Mouse (Mus musculus): ENCODE results near the gene Cblb. TPM values are rescaled to one million over a fixed set of nuclear protein-coding genes. Genes with fewer than 3 reads are reported as not detected.

Cblb gene
- total RNA-seq, 2 experiments from 2014 or later = 10.2 to 19.9 TPM

GRCm38 (mm10) chr16:52159958-52160504 lies 129.0 kb downstream of the Cblb start:
- no peak for ATAC-seq (replicated peaks; ENCODE audit: low FRiP score, low TSS enrichment, poor library complexity, severe bottlenecking)

GRCm38 (mm10) chr16:52164246-52164645 lies 133.2 kb downstream of the Cblb start:
- no peak for ATAC-seq (replicated peaks; ENCODE audit: low FRiP score, low TSS enrichment, poor library complexity, severe bottlenecking)

GRCm38 (mm10) chr16:52173253-52173652 lies 142.2 kb downstream of the Cblb start:
- ATAC-seq (replicated peaks; ENCODE audit: low FRiP score, low TSS enrichment, poor library complexity, severe bottlenecking) = no peak

GRCm38 (mm10) chr16:52179839-52180238 lies 148.8 kb downstream of the Cblb start:
- no peak for ATAC-seq (replicated peaks; ENCODE audit: low FRiP score, low TSS enrichment, poor library complexity, severe bottlenecking)

- ATAC-seq (replicated peaks; ENCODE audit: low FRiP score, low TSS enrichment, poor library complexity, severe bottlenecking) = peak; percentile 78
These were observed 151.0 kb downstream of the Cblb start for GRCm38 (mm10) chr16:52182057-52182456.

- ATAC-seq (replicated peaks; ENCODE audit: low FRiP score, low TSS enrichment, poor library complexity, severe bottlenecking) = no peak
These were observed 153.3 kb downstream of the Cblb start for GRCm38 (mm10) chr16:52184350-52184749.

GRCm38 (mm10) chr16:52186731-52187130 lies 155.7 kb downstream of the Cblb start:
- ATAC-seq (replicated peaks; ENCODE audit: low FRiP score, low TSS enrichment, poor library complexity, severe bottlenecking) = no peak

GRCm38 (mm10) chr16:52189103-52189502 lies 158.1 kb downstream of the Cblb start:
- ATAC-seq (replicated peaks; ENCODE audit: low FRiP score, low TSS enrichment, poor library complexity, severe bottlenecking) = no peak

GRCm38 (mm10) chr16:52190714-52191113 lies 159.7 kb downstream of the Cblb start:
- ATAC-seq (replicated peaks; ENCODE audit: low FRiP score, low TSS enrichment, poor library complexity, severe bottlenecking) = no peak

- no peak for ATAC-seq (replicated peaks; ENCODE audit: low FRiP score, low TSS enrichment, poor library complexity, severe bottlenecking)
These were observed 163.0 kb downstream of the Cblb start for GRCm38 (mm10) chr16:52194040-52194439.

- no peak for ATAC-seq (replicated peaks; ENCODE audit: low FRiP score, low TSS enrichment, poor library complexity, severe bottlenecking)
These were observed 163.8 kb downstream of the Cblb start for GRCm38 (mm10) chr16:52194866-52195265.

GRCm38 (mm10) chr16:52200107-52200506 lies 169.1 kb downstream of the Cblb start:
- ATAC-seq (replicated peaks; ENCODE audit: low FRiP score, low TSS enrichment, poor library complexity, severe bottlenecking) = no peak

- no peak for ATAC-seq (replicated peaks; ENCODE audit: low FRiP score, low TSS enrichment, poor library complexity, severe bottlenecking)
These were observed 180.0 kb downstream of the Cblb start for GRCm38 (mm10) chr16:52210844-52211606.

- ATAC-seq (replicated peaks; ENCODE audit: low FRiP score, low TSS enrichment, poor library complexity, severe bottlenecking) = peak; percentile 75; the same call in 1 of the 2 replicates
These were observed 188.0 kb downstream of the Cblb start for GRCm38 (mm10) chr16:52219069-52219468.

GRCm38 (mm10) chr16:52222896-52223295 lies 191.9 kb downstream of the Cblb start:
- ATAC-seq (replicated peaks; ENCODE audit: low FRiP score, low TSS enrichment, poor library complexity, severe bottlenecking) = no peak

GRCm38 (mm10) chr16:52229446-52229845 lies 198.4 kb downstream of the Cblb start:
- no peak for ATAC-seq (replicated peaks; ENCODE audit: low FRiP score, low TSS enrichment, poor library complexity, severe bottlenecking)

GRCm38 (mm10) chr16:52229930-52230329 lies 198.9 kb downstream of the Cblb start:
- ATAC-seq (replicated peaks; ENCODE audit: low FRiP score, low TSS enrichment, poor library complexity, severe bottlenecking) = no peak

GRCm38 (mm10) chr16:52242144-52242543 lies 211.1 kb downstream of the Cblb start:
- ATAC-seq (replicated peaks; ENCODE audit: low FRiP score, low TSS enrichment, poor library complexity, severe bottlenecking) = no peak

- ATAC-seq (replicated peaks; ENCODE audit: low FRiP score, low TSS enrichment, poor library complexity, severe bottlenecking) = no peak
These were observed 212.5 kb downstream of the Cblb start for GRCm38 (mm10) chr16:52243421-52243973.

- no peak for ATAC-seq (replicated peaks; ENCODE audit: low FRiP score, low TSS enrichment, poor library complexity, severe bottlenecking)
These were observed 219.2 kb downstream of the Cblb start for GRCm38 (mm10) chr16:52250196-52250595.

- ATAC-seq (replicated peaks; ENCODE audit: low FRiP score, low TSS enrichment, poor library complexity, severe bottlenecking) = no peak
These were observed 219.9 kb downstream of the Cblb start for GRCm38 (mm10) chr16:52250935-52251334.
